In genomic region chr7:19104486-19104885, GRCm38 (mm10) we compare ENCODE assay signal across 33 mouse cellular contexts. TPM values are rescaled to one million over a fixed set of nuclear protein-coding genes. Genes with fewer than 3 reads are reported as not detected.
"Had no signal": no experiment of that assay in that cellular context is flagged by ENCODE, and none has a peak within 500 bp of the region (broad histone marks: within the 10 kb centered on the region; RNA-seq: fewer than 3 reads in every experiment).

No protein-coding gene starts in this region.

- ATAC-seq: liver, embryonic 12.5 days; liver, postnatal 0 days; lung, postnatal 0 days; midbrain, embryonic 13.5 days; midbrain, embryonic 15.5 days; midbrain, embryonic 16.5 days had no signal

- H3K9ac ChIP-seq: limb, embryonic 12.5 days; limb, embryonic 13.5 days; limb, embryonic 15.5 days; liver, embryonic 12.5 days; liver, embryonic 13.5 days; liver, embryonic 14.5 days; liver, embryonic 15.5 days; liver, postnatal 0 days; lung, embryonic 14.5 days; lung, embryonic 15.5 days; midbrain, embryonic 12.5 days; midbrain, embryonic 13.5 days; midbrain, embryonic 15.5 days; neural tube, embryonic 12.5 days had no signal

- H3K27me3 ChIP-seq: limb, embryonic 12.5 days; limb, embryonic 13.5 days; limb, embryonic 15.5 days; lung, embryonic 15.5 days; midbrain, embryonic 12.5 days; midbrain, embryonic 13.5 days; midbrain, embryonic 15.5 days; neural tube, embryonic 12.5 days had no signal

- H3K36me3 ChIP-seq: limb, embryonic 10.5 days; limb, embryonic 12.5 days; liver, embryonic 12.5 days; liver, embryonic 13.5 days; liver, embryonic 15.5 days; lung, embryonic 15.5 days; midbrain, embryonic 10.5 days; midbrain, embryonic 12.5 days; midbrain, embryonic 13.5 days; midbrain, embryonic 15.5 days; neural tube, embryonic 12.5 days had no signal

- H3K9me3 ChIP-seq: limb, embryonic 10.5 days; limb, embryonic 12.5 days; limb, embryonic 15.5 days; liver, embryonic 12.5 days; liver, embryonic 13.5 days; liver, embryonic 15.5 days; lung, embryonic 15.5 days; megakaryocyte, embryonic 14.5 days; midbrain, embryonic 10.5 days; midbrain, embryonic 12.5 days; midbrain, embryonic 13.5 days; midbrain, embryonic 15.5 days; neural tube, embryonic 12.5 days had no signal

- H3K4me1 ChIP-seq: limb, embryonic 10.5 days; limb, embryonic 12.5 days; limb, embryonic 13.5 days; limb, embryonic 15.5 days; liver, embryonic 12.5 days; liver, embryonic 13.5 days; lung, embryonic 15.5 days; midbrain, embryonic 10.5 days; midbrain, embryonic 12.5 days; midbrain, embryonic 13.5 days; midbrain, embryonic 15.5 days; neural tube, embryonic 12.5 days had no signal

- H3K27ac ChIP-seq: limb, embryonic 10.5 days; limb, embryonic 12.5 days; limb, embryonic 13.5 days; limb, embryonic 15.5 days; liver, embryonic 12.5 days; liver, embryonic 13.5 days; liver, embryonic 14.5 days; liver, embryonic 15.5 days; lung, embryonic 15.5 days; macrophage; midbrain, embryonic 10.5 days; midbrain, embryonic 12.5 days; midbrain, embryonic 13.5 days; midbrain, embryonic 15.5 days; neural tube, embryonic 12.5 days had no signal

- H3K4me2 ChIP-seq: limb, embryonic 12.5 days; limb, embryonic 13.5 days; limb, embryonic 15.5 days; liver, embryonic 11.5 days; liver, embryonic 12.5 days; liver, embryonic 13.5 days; liver, embryonic 15.5 days; lung, embryonic 14.5 days; lung, embryonic 15.5 days; midbrain, embryonic 11.5 days; midbrain, embryonic 12.5 days; midbrain, embryonic 13.5 days; midbrain, embryonic 15.5 days; neural tube, embryonic 12.5 days had no signal

- H3K4me3 ChIP-seq: limb, embryonic 10.5 days; limb, embryonic 12.5 days; limb, embryonic 13.5 days; limb, embryonic 15.5 days; liver, embryonic 12.5 days; liver, embryonic 13.5 days; liver, embryonic 15.5 days; lung, embryonic 15.5 days; megakaryocyte, embryonic 14.5 days; midbrain, embryonic 10.5 days; midbrain, embryonic 12.5 days; midbrain, embryonic 13.5 days; midbrain, embryonic 15.5 days; myocyte; neural tube, embryonic 12.5 days had no signal

- DNase-seq: left cerebral cortex, postnatal 4 days; liver; liver, embryonic 13.5 days; liver, postnatal 0 days; lung, adult 18-20 months; lung, adult 2 months; lung, embryonic 14.5 days; lung, postnatal 10 days; lung, postnatal 14 days; lung, postnatal 36 days; lung, postnatal 4 days; midbrain, embryonic 14.5 days had no signal

RNA-seq across cellular contexts. Expression of gene Six5, which starts 10.1 kb away (rescaled TPM):
- total RNA-seq: monocyte, adult 5-6 weeks had no signal

RNA-seq across cellular contexts. Expression of gene Gm4969, which starts 13.7 kb away (rescaled TPM):
- total RNA-seq: monocyte, adult 5-6 weeks had no signal
- polyA plus RNA-seq: liver, postnatal 0 days; lung, adult 2 months; macrophage; myocyte had no signal

RNA-seq across cellular contexts. Expression of gene Dmpk, which starts 20.8 kb away (rescaled TPM):
- total RNA-seq: monocyte, adult 5-6 weeks had no signal
